In the genomic region with DNA sequence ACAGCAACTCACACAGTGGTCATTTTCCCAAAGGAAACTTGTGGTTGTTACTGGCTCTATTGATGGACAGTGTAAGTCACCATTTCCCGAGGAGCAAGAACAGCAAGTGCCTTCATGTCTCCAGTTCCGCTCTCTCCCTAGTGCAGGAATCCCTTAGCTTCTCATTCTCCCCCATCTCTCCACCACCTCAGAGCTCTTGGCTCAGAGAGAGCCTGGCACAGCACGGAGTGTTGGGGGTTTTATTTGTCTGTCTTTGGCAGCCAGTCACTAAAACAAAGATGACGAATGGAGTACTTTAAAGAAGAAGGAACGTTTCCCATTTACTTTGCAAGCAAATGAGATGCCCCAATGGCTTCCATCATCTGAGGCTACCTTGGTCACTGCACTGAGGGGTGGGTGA, we compare ENCODE assay signal across 27 mouse cellular contexts. TPM values are rescaled to one million over a fixed set of nuclear protein-coding genes. Genes with fewer than 3 reads are reported as not detected.
A peak's percentile ranks its signal among the peaks of the same experiment; 100 is the strongest.
DNase-seq lines count a peak whose midpoint lies in the region; ATAC-seq and TF ChIP-seq lines count a peak whose summit lies in the region.
"Had no signal": no experiment of that assay in that cellular context is flagged by ENCODE, and none has a peak within 500 bp of the region (broad histone marks: within the 10 kb centered on the region; RNA-seq: fewer than 3 reads in every experiment).

No protein-coding gene starts in this region.

- no peaks in the 10 kb centered on the region for H3K36me3 ChIP-seq in lung, embryonic 16.5 days (ENCODE audit: control insufficient read depth, insufficient read depth, low read length)
- no peaks in the 10 kb centered on the region for H3K36me3 ChIP-seq in lung, postnatal 0 days (ENCODE audit: insufficient read depth, low read length)
- no peaks in the 10 kb centered on the region for H3K36me3 ChIP-seq in kidney, embryonic 16.5 days (ENCODE audit: insufficient read depth, low read length)
- H3K36me3 ChIP-seq: embryonic facial prominence, embryonic 10.5 days; embryonic facial prominence, embryonic 13.5 days; G1E; hindbrain, embryonic 12.5 days; hindbrain, embryonic 15.5 days had no signal

- TF ChIP-seq CTCF in lung, postnatal 0 days (IDR thresholded peaks at IDR 0.05): no peak
- TF ChIP-seq CTCF in brain, embryonic 14.5 days (IDR thresholded peaks at IDR 0.05; ENCODE audit: borderline replicate concordance, extremely low read depth, insufficient read depth, insufficient read length): no peak

- no peaks in the 10 kb centered on the region for H3K9me3 ChIP-seq in lung, embryonic 16.5 days (ENCODE audit: control insufficient read depth, low read length)
- H3K9me3 ChIP-seq in lung, postnatal 0 days (ENCODE audit: low read length): no peaks in the 10 kb centered on the region
- H3K9me3 ChIP-seq in kidney, embryonic 16.5 days (ENCODE audit: low read length): no peaks in the 10 kb centered on the region
- H3K9me3 ChIP-seq: embryonic facial prominence, embryonic 10.5 days; embryonic facial prominence, embryonic 13.5 days; forebrain, embryonic 13.5 days; G1E; hindbrain, embryonic 12.5 days; hindbrain, embryonic 15.5 days had no signal

- H3K4me1 ChIP-seq in lung, embryonic 16.5 days (replicated peaks; ENCODE audit: control insufficient read depth, insufficient read depth, low read length): peaks cover 9% of the 10 kb centered on the region; the same call in 1 of the 2 replicates
- no peaks in the 10 kb centered on the region for H3K4me1 ChIP-seq in lung, postnatal 0 days (ENCODE audit: insufficient read depth, low read depth, low read length)
- peaks cover 6% of the 10 kb centered on the region; the same call in 1 of the 2 replicates for H3K4me1 ChIP-seq in kidney, embryonic 16.5 days (ENCODE audit: insufficient read depth, low read length)
- H3K4me1 ChIP-seq: forebrain, embryonic 13.5 days; hindbrain, embryonic 15.5 days had no signal

- H3K27ac ChIP-seq in lung, embryonic 16.5 days (ENCODE audit: low read length): peak overlapping the region; percentile 43; the same call in 1 of the 2 replicates
- no peak overlapping the region for H3K27ac ChIP-seq in lung, postnatal 0 days (ENCODE audit: low read length)
- H3K27ac ChIP-seq in kidney, embryonic 16.5 days (ENCODE audit: low read length): no peak overlapping the region
- H3K27ac ChIP-seq: embryonic facial prominence, embryonic 10.5 days; embryonic facial prominence, embryonic 13.5 days; forebrain, embryonic 13.5 days; gastrocnemius, adult 2 months; hindbrain, embryonic 12.5 days; hindbrain, embryonic 15.5 days had no signal

- WGBS in lung, embryonic 16.5 days: 48% methylated on average over 5 of the region's 5 CpGs
- 51% methylated on average over 5 of the region's 5 CpGs for WGBS in lung, postnatal 0 days
- WGBS in kidney, embryonic 16.5 days: 80% methylated on average over 5 of the region's 5 CpGs

- no peak for DNase-seq in lung, postnatal 0 days (ENCODE audit: low spot score)
- DNase-seq in right cerebral cortex, postnatal 10 days (ENCODE audit: low spot score in 2 of 2): peak; percentile 33 to 39
- no peak for DNase-seq in right cerebral cortex, adult 18-20 months
- peak; percentile 31 for DNase-seq in brain, embryonic 14.5 days (ENCODE audit: low read depth)
- DNase-seq: adrenal gland, postnatal 10 days; adrenal gland, postnatal 36 days; B cell, adult 2 months; cerebellum, adult 11-12 months; cerebellum, adult 8-10 months; cerebellum, postnatal 10 days; cerebellum, postnatal 36 days; embryo, embryonic 11 days; forebrain, postnatal 0 days; gastrocnemius, adult 2 months; gastrocnemius, postnatal 14 days; heart, adult 11 months had no signal

- H3K4me3 ChIP-seq in lung, embryonic 16.5 days (ENCODE audit: low read length): no peak overlapping the region
- no peak overlapping the region for H3K4me3 ChIP-seq in lung, postnatal 0 days (ENCODE audit: low read depth, low read length)
- H3K4me3 ChIP-seq in kidney, embryonic 16.5 days (ENCODE audit: low read length): no peak overlapping the region
- H3K4me3 ChIP-seq: embryonic facial prominence, embryonic 10.5 days; embryonic facial prominence, embryonic 13.5 days; erythroblast, embryonic 14.5 days; forebrain, embryonic 13.5 days; gastrocnemius, adult 2 months; hindbrain, embryonic 12.5 days; hindbrain, embryonic 15.5 days had no signal

- ATAC-seq in lung, embryonic 16.5 days (ENCODE audit: low read depth): peak; percentile 65
- no peak; the same call in 1 of the 2 replicates for ATAC-seq in lung, postnatal 0 days
- no peak for ATAC-seq in kidney, embryonic 16.5 days (ENCODE audit: low FRiP score, low TSS enrichment)
- ATAC-seq: forebrain, embryonic 13.5 days; forebrain, postnatal 0 days; Patski had no signal

- no peak for TF ChIP-seq EP300 in lung, postnatal 0 days (IDR thresholded peaks at IDR 0.05)

- no peak overlapping the region for H3K4me2 ChIP-seq in lung, embryonic 16.5 days (ENCODE audit: low read depth, low read length)
- no peak overlapping the region for H3K4me2 ChIP-seq in lung, postnatal 0 days (replicated peaks; ENCODE audit: low read depth, low read length)
- no peak overlapping the region for H3K4me2 ChIP-seq in kidney, embryonic 16.5 days (replicated peaks; ENCODE audit: low read depth, low read length)
- H3K4me2 ChIP-seq: embryonic facial prominence, embryonic 13.5 days; forebrain, embryonic 13.5 days; heart, embryonic 11.5 days; hindbrain, embryonic 12.5 days; hindbrain, embryonic 15.5 days had no signal

- no peak for TF ChIP-seq POLR2A in brain, embryonic 14.5 days (IDR thresholded peaks at IDR 0.05; ENCODE audit: borderline replicate concordance, extremely low read depth, insufficient read depth, insufficient read length, poor library complexity, severe bottlenecking)

- no peak overlapping the region for H3K9ac ChIP-seq in lung, embryonic 16.5 days (ENCODE audit: low read length)
- H3K9ac ChIP-seq in lung, postnatal 0 days (replicated peaks; ENCODE audit: low read depth): no peak overlapping the region
- no peak overlapping the region for H3K9ac ChIP-seq in kidney, embryonic 16.5 days (replicated peaks; ENCODE audit: low read length)
- H3K9ac ChIP-seq: embryonic facial prominence, embryonic 13.5 days; forebrain, embryonic 13.5 days; forebrain, postnatal 0 days; hindbrain, embryonic 12.5 days; hindbrain, embryonic 15.5 days had no signal

- no peaks in the 10 kb centered on the region for H3K27me3 ChIP-seq in lung, embryonic 16.5 days (ENCODE audit: control insufficient read depth, insufficient read depth, low read depth, low read length)
- no peaks in the 10 kb centered on the region for H3K27me3 ChIP-seq in lung, postnatal 0 days (replicated peaks; ENCODE audit: insufficient read depth, low read length)
- no peaks in the 10 kb centered on the region for H3K27me3 ChIP-seq in kidney, embryonic 16.5 days (ENCODE audit: insufficient read depth, low read length)
- H3K27me3 ChIP-seq: embryonic facial prominence, embryonic 13.5 days; forebrain, embryonic 13.5 days; hindbrain, embryonic 12.5 days; hindbrain, embryonic 15.5 days; Patski had no signal

RNA-seq across cellular contexts. Expression of a gene that starts 56.2 kb away (rescaled TPM):
- 141 and 144 TPM in 2 replicates for polyA plus RNA-seq in lung, embryonic 16.5 days (2015; fragmentation: Nextera tagmentation; extraction: Ambion mirVana)
- 55.7 and 72.3 TPM in 2 replicates for polyA plus RNA-seq in lung, postnatal 0 days (2015; fragmentation: Nextera tagmentation; extraction: Ambion mirVana)
- polyA plus RNA-seq in brain, embryonic 14.5 days (2012; rRNA removed): 5.7 and 8.9 TPM in 2 replicates
- polyA plus RNA-seq in kidney, embryonic 16.5 days (2015; fragmentation: Nextera tagmentation; extraction: Ambion mirVana): 71.2 and 110 TPM in 2 replicates
- polyA plus RNA-seq: erythroblast, embryonic 14.5 days; G1E had no signal

Comparison
In these comparisons a context has a peak if more than half of its experiments do, and no peak if none do; other contexts are left out.
1. DNase-seq: peak in right cerebral cortex, postnatal 10 days (2 of 2) and brain, embryonic 14.5 days (single experiment); none in lung, postnatal 0 days (single experiment) and right cerebral cortex, adult 18-20 months (single experiment).